Comparison of ENCODE assay signal across 15 mouse cellular contexts in the genomic region with DNA sequence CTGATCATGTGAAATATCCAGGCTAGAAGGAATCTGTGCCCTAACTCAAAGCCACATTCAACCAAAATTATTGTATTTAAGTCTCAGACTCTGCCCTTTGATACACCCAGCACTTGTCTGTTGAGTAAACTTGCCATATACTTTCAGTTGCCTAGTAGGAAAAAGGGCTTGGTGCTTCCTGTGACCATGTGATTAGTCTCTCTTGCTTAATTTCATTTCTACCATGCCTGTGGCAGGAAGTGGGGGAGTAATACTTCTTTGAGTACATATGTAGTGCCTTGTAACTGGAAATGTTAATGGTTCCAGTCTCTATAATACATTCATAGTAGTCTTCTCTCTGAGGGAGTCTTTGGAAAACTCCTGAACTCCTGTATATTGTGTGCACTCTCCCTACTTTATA. TPM values are rescaled to one million over a fixed set of nuclear protein-coding genes. Genes with fewer than 3 reads are reported as not detected.
DNase-seq lines count a peak whose midpoint lies in the region; ATAC-seq and TF ChIP-seq lines count a peak whose summit lies in the region.
"Had no signal": no experiment of that assay in that cellular context is flagged by ENCODE, and none has a peak within 500 bp of the region (broad histone marks: within the 10 kb centered on the region; RNA-seq: fewer than 3 reads in every experiment).

No protein-coding gene starts in this region.

- TF ChIP-seq CTCF in spleen, adult 2 months (IDR thresholded peaks at IDR 0.05; ENCODE audit: extremely low read depth, insufficient read depth, insufficient read length, insufficient replicate concordance), result no peak

- H3K4me2 ChIP-seq in liver, embryonic 13.5 days, result 0 out of 2 replicates have a peak overlapping the region, but pooled peaks have one; percentile 3
- no peak overlapping the region for H3K4me2 ChIP-seq in hindbrain, embryonic 11.5 days (replicated peaks; ENCODE audit: low read depth, low read length)
- H3K4me2 ChIP-seq: embryonic facial prominence, embryonic 15.5 days; limb, embryonic 13.5 days had no signal

- ATAC-seq in liver, embryonic 13.5 days (ENCODE audit: low read depth), result no peak
- peak; percentile 35; the same call in 1 of the 2 replicates for ATAC-seq in neutrophil, adult 5-6 weeks (ENCODE audit: extremely low read depth, insufficient number of reproducible peaks, low FRiP score, poor library complexity, severe bottlenecking)
- ATAC-seq in hindbrain, embryonic 11.5 days (ENCODE audit: low FRiP score), result no peak

- H3K27me3 ChIP-seq in spleen, adult 2 months (ENCODE audit: control insufficient read depth, insufficient read depth, low read length), result no peaks in the 10 kb centered on the region
- H3K27me3 ChIP-seq in liver, embryonic 13.5 days, result no peaks in the 10 kb centered on the region
- no peaks in the 10 kb centered on the region for H3K27me3 ChIP-seq in hindbrain, embryonic 11.5 days (ENCODE audit: control insufficient read depth, insufficient read depth, low read length)
- H3K27me3 ChIP-seq: embryonic facial prominence, embryonic 15.5 days; limb, embryonic 13.5 days had no signal

- DNase-seq in spleen, adult 2 months (ENCODE audit: low read depth in 1 of 2, low spot score in 2 of 2), result peak in 1 of 2 experiments; percentile 59
- no peak for DNase-seq in spleen, postnatal 14 days (ENCODE audit: low spot score in 2 of 2)
- peak; percentile 78 for DNase-seq in T-cell, adult 2 months (ENCODE audit: low spot score)
- no peak for DNase-seq in liver, embryonic 13.5 days
- no peak for DNase-seq in right cerebral cortex, adult 2 months (ENCODE audit: low spot score in 2 of 2)
- no peak for DNase-seq in hindbrain, embryonic 11.5 days (ENCODE audit: low spot score)
- DNase-seq: cerebellum, postnatal 10 days had no signal

- peak overlapping the region; percentile 97 for H3K27ac ChIP-seq in spleen, adult 2 months (ENCODE audit: insufficient read depth, low read length)
- 0 out of 2 replicates have a peak overlapping the region, but pooled peaks have one; percentile 9 for H3K27ac ChIP-seq in liver, embryonic 13.5 days
- no peak overlapping the region for H3K27ac ChIP-seq in hindbrain, embryonic 11.5 days (ENCODE audit: low read depth, low read length)
- H3K27ac ChIP-seq: embryonic facial prominence, embryonic 15.5 days; limb, embryonic 13.5 days had no signal

- H3K9ac ChIP-seq in liver, embryonic 13.5 days, result no peak overlapping the region
- no peak overlapping the region for H3K9ac ChIP-seq in hindbrain, embryonic 11.5 days (ENCODE audit: low read depth, low read length)
- H3K9ac ChIP-seq: embryonic facial prominence, embryonic 15.5 days; limb, embryonic 13.5 days had no signal

- no peaks in the 10 kb centered on the region; the same call in none of the 2 replicates for H3K4me1 ChIP-seq in spleen, adult 2 months (ENCODE audit: control insufficient read depth, insufficient read depth, insufficient read length)
- H3K4me1 ChIP-seq in liver, embryonic 13.5 days (replicated peaks), result no peaks in the 10 kb centered on the region
- H3K4me1 ChIP-seq in hindbrain, embryonic 11.5 days (replicated peaks; ENCODE audit: control insufficient read depth, insufficient read depth, low read length), result no peaks in the 10 kb centered on the region
- H3K4me1 ChIP-seq: embryonic facial prominence, embryonic 15.5 days; limb, embryonic 13.5 days had no signal

- TF ChIP-seq POLR2A in spleen, adult 2 months (IDR thresholded peaks at IDR 0.05; ENCODE audit: low read depth, low read length), result no peak

- peak overlapping the region; percentile 61 for H3K4me3 ChIP-seq in spleen, adult 2 months (ENCODE audit: extremely low read depth, insufficient read depth, insufficient read length)
- H3K4me3 ChIP-seq in liver, embryonic 13.5 days (replicated peaks), result 0 out of 2 replicates have a peak overlapping the region, but pooled peaks have one; percentile 2
- H3K4me3 ChIP-seq in hindbrain, embryonic 11.5 days (ENCODE audit: low read depth, low read length), result no peak overlapping the region
- H3K4me3 ChIP-seq: embryonic facial prominence, embryonic 15.5 days; limb, embryonic 13.5 days had no signal

- no peaks in the 10 kb centered on the region for H3K36me3 ChIP-seq in spleen, adult 2 months (ENCODE audit: control insufficient read depth, insufficient read depth, low read length)
- H3K36me3 ChIP-seq in liver, embryonic 13.5 days, result no peaks in the 10 kb centered on the region
- H3K36me3 ChIP-seq in hindbrain, embryonic 11.5 days (ENCODE audit: control insufficient read depth, insufficient read depth, low read length), result no peaks in the 10 kb centered on the region
- H3K36me3 ChIP-seq: embryonic facial prominence, embryonic 15.5 days; limb, embryonic 13.5 days had no signal

- H3K9me3 ChIP-seq in liver, embryonic 13.5 days (replicated peaks), result no peaks in the 10 kb centered on the region
- no peaks in the 10 kb centered on the region for H3K9me3 ChIP-seq in hindbrain, embryonic 11.5 days (ENCODE audit: control insufficient read depth, low read length)
- H3K9me3 ChIP-seq: embryonic facial prominence, embryonic 15.5 days; limb, embryonic 13.5 days had no signal

RNA-seq across cellular contexts. Expression of a gene that starts 2.0 kb away (rescaled TPM):
- 73.4 and 77.1 TPM in 2 replicates for polyA plus RNA-seq in spleen, adult 2 months (2012; rRNA removed)
- 18.0 and 21.9 TPM in 2 replicates for polyA plus RNA-seq in liver, embryonic 13.5 days (2015; fragmentation: Nextera tagmentation; extraction: Ambion mirVana)
- total RNA-seq in neutrophil, adult 5-6 weeks (2017), result 742 and 854 TPM in 2 replicates
- polyA plus RNA-seq in hindbrain, embryonic 11.5 days (2014; fragmentation: Nextera tagmentation; extraction: Ambion mirVana), result 4.3 and 4.5 TPM in 2 replicates

RNA-seq across cellular contexts. Expression of a gene that starts 38.1 kb away (rescaled TPM):
- not detected in 2 replicates for polyA plus RNA-seq in spleen, adult 2 months (2012; rRNA removed)
- not detected in 2 replicates for polyA plus RNA-seq in liver, embryonic 13.5 days (2015; fragmentation: Nextera tagmentation; extraction: Ambion mirVana)
- total RNA-seq in neutrophil, adult 5-6 weeks (2017), result not detected in 2 replicates
- polyA plus RNA-seq in hindbrain, embryonic 11.5 days (2014; fragmentation: Nextera tagmentation; extraction: Ambion mirVana), result not detected in 2 replicates
- total RNA-seq: adrenal gland, postnatal 4 days; layer of hippocampus, postnatal 10 days had no signal
- polyA plus RNA-seq: embryonic facial prominence, embryonic 15.5 days; heart, embryonic 14.5 days; kidney, embryonic 16.5 days; limb, embryonic 13.5 days; stomach, embryonic 16.5 days had no signal
